Mouse (Mus musculus) G1E (cell line): ENCODE measurements around the gene Cox11.

Experiments used
- CTCF ChIP-seq: IDR thresholded peaks from 2 replicates; pipeline ENCODE4 v1.5.1; 2012; ENCODE audit warnings: low read depth, low read length, inconsistent platforms, mixed read lengths
- GATA1 ChIP-seq: IDR thresholded peaks from 2 replicates; pipeline ENCODE4 v1.6.1; 2012; ENCODE audit warnings: borderline replicate concordance, low read length, inconsistent platforms, mixed read lengths
- POLR2AphosphoS5 ChIP-seq: IDR thresholded peaks from 2 replicates; pipeline ENCODE4 v1.6.1; 2012; ENCODE audit warnings: low read depth, low read length, inconsistent platforms; ENCODE audit not compliant: insufficient replicate concordance
- TAL1 ChIP-seq: conservative IDR thresholded peaks from 2 replicates; pipeline ENCODE4 v1.6.1; 2012; ENCODE audit warnings: low read depth, low read length, inconsistent platforms, mixed read lengths

DNA sequence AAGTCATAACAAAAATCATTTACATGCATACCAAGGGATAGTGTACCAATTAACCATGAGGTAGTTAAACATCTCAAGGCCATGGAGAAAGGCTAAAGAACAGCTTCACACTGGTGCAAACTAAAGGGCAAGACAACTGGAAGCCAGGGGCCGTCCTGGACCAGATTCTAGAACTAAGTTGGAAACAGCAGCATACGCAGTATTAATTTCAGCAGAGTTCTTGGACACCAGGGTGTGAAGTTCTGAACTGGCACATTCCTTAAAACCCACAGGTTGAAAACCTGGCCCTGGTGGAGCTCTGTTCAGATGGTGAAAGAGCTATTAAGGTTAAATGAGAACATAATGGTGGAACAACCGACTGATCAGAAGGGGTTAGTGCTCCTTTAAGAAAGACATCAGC, 3.3 kb upstream of the Cox11 start:
- no peak for TF ChIP-seq TAL1
- TF ChIP-seq CTCF: no peak
- no peak for TF ChIP-seq POLR2AphosphoS5
- TF ChIP-seq GATA1: no peak
